Mouse (Mus musculus): ENCODE results near the gene Uso1.

The Uso1 gene

GRCm38 (mm10) chr5:92137239-92138046, at the start of gene Uso1:
TSS of gene Uso1 (plus strand) at chr5:92137938.
- peak; percentile 94 for DNase-seq (ENCODE audit: low read depth, low spot score)

GRCm38 (mm10) chr5:92093263-92094061, 44.3 kb upstream of the Uso1 start:
- DNase-seq (ENCODE audit: low read depth, low spot score): no peak

- DNase-seq (ENCODE audit: low read depth, low spot score): no peak
Observed at GRCm38 (mm10) chr5:92094062-92094415, 43.7 kb upstream of the Uso1 start.

- DNase-seq (ENCODE audit: low read depth, low spot score): no peak
Observed at GRCm38 (mm10) chr5:92096786-92097185, 41.0 kb upstream of the Uso1 start.

- DNase-seq (ENCODE audit: low read depth, low spot score): no peak
Observed at GRCm38 (mm10) chr5:92097779-92098178, 40.0 kb upstream of the Uso1 start.

- no peak for DNase-seq (ENCODE audit: low read depth, low spot score)
Observed at GRCm38 (mm10) chr5:92098351-92099109, 39.2 kb upstream of the Uso1 start.

- DNase-seq (ENCODE audit: low read depth, low spot score): no peak
Observed at GRCm38 (mm10) chr5:92101601-92102000, 36.1 kb upstream of the Uso1 start.

GRCm38 (mm10) chr5:92103062-92103461, 34.7 kb upstream of the Uso1 start:
- no peak for DNase-seq (ENCODE audit: low read depth, low spot score)

- no peak for DNase-seq (ENCODE audit: low read depth, low spot score)
Observed at GRCm38 (mm10) chr5:92103816-92104415, 33.8 kb upstream of the Uso1 start.

- DNase-seq (ENCODE audit: low read depth, low spot score): no peak
Observed at GRCm38 (mm10) chr5:92106327-92107125, 31.2 kb upstream of the Uso1 start.

GRCm38 (mm10) chr5:92107282-92107681, 30.5 kb upstream of the Uso1 start:
- no peak for DNase-seq (ENCODE audit: low read depth, low spot score)

- no peak for DNase-seq (ENCODE audit: low read depth, low spot score)
Observed at GRCm38 (mm10) chr5:92110818-92111355, 26.9 kb upstream of the Uso1 start.

- DNase-seq (ENCODE audit: low read depth, low spot score): no peak
Observed at GRCm38 (mm10) chr5:92112175-92112574, 25.6 kb upstream of the Uso1 start.

GRCm38 (mm10) chr5:92112585-92112984, 25.2 kb upstream of the Uso1 start:
- no peak for DNase-seq (ENCODE audit: low read depth, low spot score)

- DNase-seq (ENCODE audit: low read depth, low spot score): no peak
Observed at GRCm38 (mm10) chr5:92113484-92113883, 24.3 kb upstream of the Uso1 start.

GRCm38 (mm10) chr5:92114223-92114622, 23.5 kb upstream of the Uso1 start:
- DNase-seq (ENCODE audit: low read depth, low spot score): no peak

GRCm38 (mm10) chr5:92114939-92115338, 22.8 kb upstream of the Uso1 start:
- no peak for DNase-seq (ENCODE audit: low read depth, low spot score)

- DNase-seq (ENCODE audit: low read depth, low spot score): peak; percentile 64
Observed at GRCm38 (mm10) chr5:92117823-92118403, 19.8 kb upstream of the Uso1 start.

GRCm38 (mm10) chr5:92121636-92122035, 16.1 kb upstream of the Uso1 start:
- no peak for DNase-seq (ENCODE audit: low read depth, low spot score)

GRCm38 (mm10) chr5:92125446-92125845, 12.3 kb upstream of the Uso1 start:
- DNase-seq (ENCODE audit: low read depth, low spot score): no peak

Measured in telencephalon, adult 2 months (tissue).